ENCODE assay signal across 13 mouse cellular contexts in the genomic region with DNA sequence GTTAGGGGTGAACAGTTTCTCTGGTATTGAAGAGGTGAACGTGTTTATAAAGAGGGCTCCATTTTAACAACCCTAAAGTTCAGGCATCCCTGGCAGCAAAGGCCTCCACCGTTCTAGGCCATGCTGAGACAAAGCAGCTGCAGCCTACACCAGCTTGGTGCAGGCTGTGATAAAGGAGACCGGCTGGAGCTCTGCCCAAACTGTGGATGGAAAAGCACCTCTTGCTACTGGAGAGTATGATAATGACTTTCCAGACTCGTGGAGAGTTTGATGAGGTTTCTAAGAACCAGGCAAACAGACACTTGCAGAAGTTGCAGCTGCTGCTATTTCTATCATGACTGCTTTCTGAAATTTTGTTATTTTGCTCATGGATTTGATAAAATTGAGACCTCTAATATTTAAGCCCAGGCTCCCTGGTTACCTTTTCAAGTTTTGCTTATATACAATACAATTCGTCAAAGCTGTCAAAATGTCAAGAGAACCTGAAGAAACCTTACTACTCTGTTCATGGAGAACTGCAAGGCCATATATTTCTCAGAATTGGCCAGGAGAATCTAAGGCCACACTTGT. TPM values are rescaled to one million over a fixed set of nuclear protein-coding genes. Genes with fewer than 3 reads are reported as not detected.
DNase-seq lines count a peak whose midpoint lies in the region; ATAC-seq and TF ChIP-seq lines count a peak whose summit lies in the region.
"Had no signal": no experiment of that assay in that cellular context is flagged by ENCODE, and none has a peak within 500 bp of the region (broad histone marks: within the 10 kb centered on the region; RNA-seq: fewer than 3 reads in every experiment).

No protein-coding gene starts in this region.

- no peaks in the 10 kb centered on the region for H3K79me2 ChIP-seq in heart, adult 2 months (replicated peaks; ENCODE audit: control insufficient read depth, insufficient read depth, low read length)

- H3K4me1 ChIP-seq in heart, adult 2 months (ENCODE audit: control insufficient read depth, insufficient read depth, low read length), result no peaks in the 10 kb centered on the region; the same call in 1 of the 2 replicates
- H3K4me1 ChIP-seq in heart, embryonic 12.5 days (replicated peaks), result peaks cover 7% of the 10 kb centered on the region
- H3K4me1 ChIP-seq in midbrain, embryonic 14.5 days (ENCODE audit: control insufficient read depth, insufficient read depth, low read length), result no peaks in the 10 kb centered on the region; the same call in 1 of the 2 replicates
- H3K4me1 ChIP-seq in midbrain, embryonic 16.5 days (ENCODE audit: control insufficient read depth, insufficient read depth, low read length), result peaks cover 12% of the 10 kb centered on the region

- 41% methylated on average over 5 of the region's 5 CpGs for WGBS in heart, adult 2 months
- 31% methylated on average over 5 of the region's 5 CpGs for WGBS in heart, embryonic 12.5 days
- 41% methylated on average over 5 of the region's 5 CpGs for WGBS in midbrain, embryonic 14.5 days
- WGBS in midbrain, embryonic 16.5 days, result 39% methylated on average over 5 of the region's 5 CpGs

- ATAC-seq in heart, embryonic 12.5 days (ENCODE audit: insufficient number of reproducible peaks, low FRiP score), result no peak
- ATAC-seq in midbrain, embryonic 14.5 days (ENCODE audit: low FRiP score, low TSS enrichment), result no peak
- no peak for ATAC-seq in midbrain, embryonic 16.5 days
- ATAC-seq: Patski had no signal

- no peak for TF ChIP-seq CTCF in heart, adult 2 months (IDR thresholded peaks at IDR 0.05)

- H3K4me3 ChIP-seq in heart, adult 2 months, result no peak overlapping the region
- H3K4me3 ChIP-seq in heart, embryonic 12.5 days, result no peak overlapping the region
- no peak overlapping the region for H3K4me3 ChIP-seq in midbrain, embryonic 14.5 days (replicated peaks; ENCODE audit: low read depth, low read length)
- no peak overlapping the region for H3K4me3 ChIP-seq in midbrain, embryonic 16.5 days (ENCODE audit: low read depth, low read length)
- H3K4me3 ChIP-seq: limb, embryonic 13.5 days had no signal

- no peaks in the 10 kb centered on the region for H3K36me3 ChIP-seq in heart, adult 2 months (ENCODE audit: control insufficient read depth, insufficient read depth, low read length)
- H3K36me3 ChIP-seq in heart, embryonic 12.5 days, result no peaks in the 10 kb centered on the region
- H3K36me3 ChIP-seq in midbrain, embryonic 14.5 days (ENCODE audit: control insufficient read depth, insufficient read depth, low read length), result no peaks in the 10 kb centered on the region
- no peaks in the 10 kb centered on the region for H3K36me3 ChIP-seq in midbrain, embryonic 16.5 days (ENCODE audit: control insufficient read depth, insufficient read depth, low read length)
- H3K36me3 ChIP-seq: limb, embryonic 13.5 days had no signal

- peak; percentile 14 to 21 for DNase-seq in heart, adult 2 months
- peak; percentile 19 for DNase-seq in midbrain, embryonic 14.5 days
- DNase-seq in induced T-regulatory cell, adult 2 months (ENCODE audit: low read depth), result peak; percentile 17
- peak; percentile 54 to 77 for DNase-seq in spleen, postnatal 10 days (ENCODE audit: low spot score in 2 of 2)
- DNase-seq in embryo, embryonic 10 days (ENCODE audit: low spot score), result no peak
- no peak for DNase-seq in left cerebral cortex, postnatal 10 days (ENCODE audit: extremely low spot score in 1 of 2, low spot score in 2 of 2)
- DNase-seq: adrenal gland, postnatal 14 days; cerebellum, adult 9-10 months had no signal

- H3K4me2 ChIP-seq in heart, embryonic 12.5 days, result no peak overlapping the region
- H3K4me2 ChIP-seq in midbrain, embryonic 14.5 days (ENCODE audit: low read length), result no peak overlapping the region
- H3K4me2 ChIP-seq in midbrain, embryonic 16.5 days (ENCODE audit: low read length), result no peak overlapping the region
- H3K4me2 ChIP-seq: limb, embryonic 13.5 days had no signal

- H3K27me3 ChIP-seq in heart, adult 2 months (ENCODE audit: control insufficient read depth, insufficient read depth, low read length), result no peaks in the 10 kb centered on the region
- no peaks in the 10 kb centered on the region for H3K27me3 ChIP-seq in heart, embryonic 12.5 days (replicated peaks)
- H3K27me3 ChIP-seq in midbrain, embryonic 14.5 days (ENCODE audit: control insufficient read depth, insufficient read depth, low read length), result no peaks in the 10 kb centered on the region
- H3K27me3 ChIP-seq in midbrain, embryonic 16.5 days (ENCODE audit: control insufficient read depth, insufficient read depth, low read depth, low read length), result no peaks in the 10 kb centered on the region
- H3K27me3 ChIP-seq: limb, embryonic 13.5 days had no signal

- no peak overlapping the region for H3K27ac ChIP-seq in heart, adult 2 months
- H3K27ac ChIP-seq in heart, embryonic 12.5 days (ENCODE audit: poor library complexity, severe bottlenecking), result no peak overlapping the region
- H3K27ac ChIP-seq in midbrain, embryonic 14.5 days (replicated peaks; ENCODE audit: low read depth, low read length), result no peak overlapping the region
- no peak overlapping the region for H3K27ac ChIP-seq in midbrain, embryonic 16.5 days (ENCODE audit: low read length)
- H3K27ac ChIP-seq: limb, embryonic 13.5 days; stomach, postnatal 0 days had no signal

- no peaks in the 10 kb centered on the region for H3K9me3 ChIP-seq in heart, embryonic 12.5 days (replicated peaks)
- H3K9me3 ChIP-seq in midbrain, embryonic 14.5 days (ENCODE audit: control insufficient read depth, low read length), result no peaks in the 10 kb centered on the region
- H3K9me3 ChIP-seq in midbrain, embryonic 16.5 days (replicated peaks; ENCODE audit: control insufficient read depth, low read length, poor library complexity, severe bottlenecking), result no peaks in the 10 kb centered on the region
- H3K9me3 ChIP-seq: limb, embryonic 13.5 days had no signal

- no peak overlapping the region for H3K9ac ChIP-seq in heart, adult 2 months (ENCODE audit: low read depth, low read length)
- H3K9ac ChIP-seq in heart, embryonic 12.5 days, result no peak overlapping the region
- H3K9ac ChIP-seq in midbrain, embryonic 14.5 days (replicated peaks; ENCODE audit: low read length), result no peak overlapping the region
- H3K9ac ChIP-seq in midbrain, embryonic 16.5 days (ENCODE audit: low read depth, low read length), result no peak overlapping the region
- H3K9ac ChIP-seq: limb, embryonic 13.5 days had no signal

- intact Hi-C loops in heart, adult 2 months (cut with DNase I), result no loop called here
- intact Hi-C loops in left cerebral cortex, postnatal 10 days (cut with DNase I), result no loop called here

- no peak for TF ChIP-seq EP300 in heart, adult 2 months (IDR thresholded peaks at IDR 0.05; ENCODE audit: insufficient read depth, low read depth, low read length)

- no peak for TF ChIP-seq POLR2A in heart, adult 2 months (IDR thresholded peaks at IDR 0.05; ENCODE audit: insufficient read depth, low read depth, low read length)

RNA-seq across cellular contexts. Expression of a gene that starts 3.4 kb away (rescaled TPM):
- total RNA-seq in heart, adult 2 months (2021), result 10 to 100 TPM; 13.1 to 14.6 TPM
- 3.3 and 5.2 TPM in 2 replicates for polyA plus RNA-seq in heart, adult 2 months (2012; rRNA removed)
- polyA plus RNA-seq in heart, embryonic 12.5 days (2016; fragmentation: Nextera tagmentation; extraction: Ambion mirVana), result 17.3 and 17.6 TPM in 2 replicates
- polyA plus RNA-seq in midbrain, embryonic 14.5 days (2014; fragmentation: Nextera tagmentation; extraction: Ambion mirVana), result 27.5 and 27.9 TPM in 2 replicates
- polyA plus RNA-seq in midbrain, embryonic 16.5 days (2015; fragmentation: Nextera tagmentation; extraction: Ambion mirVana), result 18.9 and 19.5 TPM in 2 replicates
- 10 to 100 TPM; 30.1 to 30.8 TPM for total RNA-seq in left cerebral cortex, postnatal 10 days (2021)

Comparison
In these comparisons a context has a peak if more than half of its experiments do, and no peak if none do; other contexts are left out.
1. DNase-seq: peak in heart, adult 2 months (2 of 2), midbrain, embryonic 14.5 days (single experiment), induced T-regulatory cell, adult 2 months (single experiment) and spleen, postnatal 10 days (2 of 2); none in embryo, embryonic 10 days (single experiment) and left cerebral cortex, postnatal 10 days (0 of 2).